Mouse (Mus musculus): Measurements from ENCODE around the gene Adamts7. TPM values are rescaled to one million over a fixed set of nuclear protein-coding genes. Genes with fewer than 3 reads are reported as not detected.

Gene Adamts7
- polyA plus RNA-seq, 2 experiments = 19.4 to 44.3 TPM

DNA sequence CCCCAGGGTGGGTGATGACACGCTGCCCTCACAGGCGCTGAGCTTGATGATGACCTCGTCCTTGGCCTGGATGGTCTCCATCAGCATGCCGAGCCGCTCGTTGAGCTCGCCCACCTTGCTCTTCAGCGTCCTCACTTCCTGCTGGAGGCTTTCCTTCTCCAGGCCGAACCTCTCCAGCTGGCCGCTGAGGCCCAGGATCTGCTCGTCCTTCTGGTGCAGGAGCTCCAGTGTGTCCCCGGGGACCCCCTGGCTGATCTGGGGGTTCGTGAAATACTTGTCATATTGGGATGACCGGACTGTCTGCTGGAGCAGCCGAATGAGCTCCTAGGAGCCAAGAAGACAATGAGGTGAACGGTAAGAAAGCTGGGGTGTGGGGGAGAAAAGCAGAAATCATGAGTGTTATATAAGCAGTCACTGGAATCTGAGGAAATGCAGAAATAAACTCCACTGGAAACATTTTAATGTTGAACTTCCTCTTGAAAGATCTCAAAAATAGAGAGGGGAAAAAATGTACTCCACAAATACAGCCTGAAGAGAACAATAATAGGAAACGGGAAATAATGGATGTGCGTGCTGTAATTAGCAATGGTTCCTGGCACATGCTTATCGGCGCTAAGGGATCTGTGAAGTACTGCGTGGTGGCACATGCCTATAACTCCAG is 63.3 kb downstream of the Adamts7 start:
- 90% methylated on average over 21 of the region's 21 CpGs for WGBS
- no peaks in the 10 kb centered on the region for H3K9me3 ChIP-seq (ENCODE audit: control insufficient read depth, low read length)
- H3K27ac ChIP-seq (replicated peaks; ENCODE audit: low read depth, low read length) = no peak overlapping the region
- no peaks in the 10 kb centered on the region for H3K27me3 ChIP-seq (ENCODE audit: control insufficient read depth, insufficient read depth, low read length)
- H3K9ac ChIP-seq (ENCODE audit: low read depth, low read length, severe bottlenecking) = no peak overlapping the region
- H3K4me2 ChIP-seq (replicated peaks; ENCODE audit: low read depth, low read length, severe bottlenecking) = no peak overlapping the region
- ATAC-seq (ENCODE audit: low FRiP score, low read depth) (no peak), DNase-seq (ENCODE audit: low spot score) (no peak)
- no peak overlapping the region for H3K4me3 ChIP-seq (replicated peaks; ENCODE audit: low read length)
- TF ChIP-seq POLR2A (IDR thresholded peaks at IDR 0.05; ENCODE audit: borderline replicate concordance, extremely low read depth, insufficient read depth, insufficient read length) = no peak
- no peaks in the 10 kb centered on the region for H3K4me1 ChIP-seq (ENCODE audit: control insufficient read depth, insufficient read depth, low read length)
- H3K36me3 ChIP-seq (ENCODE audit: control insufficient read depth, insufficient read depth, low read length) = peaks cover 29% of the 10 kb centered on the region

GRCm38 (mm10) chr9:90226742-90227096 is 63.9 kb downstream of the Adamts7 start:
- H3K4me1 ChIP-seq (ENCODE audit: control insufficient read depth, insufficient read depth, low read length) = no peaks in the 10 kb centered on the region
- no peak for DNase-seq (ENCODE audit: low spot score)
- H3K4me2 ChIP-seq (replicated peaks; ENCODE audit: low read depth, low read length, severe bottlenecking) = no peak overlapping the region
- H3K27me3 ChIP-seq (ENCODE audit: control insufficient read depth, insufficient read depth, low read length) = no peaks in the 10 kb centered on the region
- no peak for TF ChIP-seq POLR2A (IDR thresholded peaks at IDR 0.05; ENCODE audit: borderline replicate concordance, extremely low read depth, insufficient read depth, insufficient read length)
- no peak overlapping the region for H3K4me3 ChIP-seq (replicated peaks; ENCODE audit: low read length)
- 87% methylated on average over 2 of the region's 2 CpGs for WGBS
- no peaks in the 10 kb centered on the region for H3K9me3 ChIP-seq (ENCODE audit: control insufficient read depth, low read length)
- H3K27ac ChIP-seq (replicated peaks; ENCODE audit: low read depth, low read length) = no peak overlapping the region
- ATAC-seq (ENCODE audit: low FRiP score, low read depth) = 0 out of 2 replicates have a peak, but pooled peaks have one; percentile 35
- peaks cover 28% of the 10 kb centered on the region for H3K36me3 ChIP-seq (ENCODE audit: control insufficient read depth, insufficient read depth, low read length)
- no peak overlapping the region for H3K9ac ChIP-seq (ENCODE audit: low read depth, low read length, severe bottlenecking)

DNA sequence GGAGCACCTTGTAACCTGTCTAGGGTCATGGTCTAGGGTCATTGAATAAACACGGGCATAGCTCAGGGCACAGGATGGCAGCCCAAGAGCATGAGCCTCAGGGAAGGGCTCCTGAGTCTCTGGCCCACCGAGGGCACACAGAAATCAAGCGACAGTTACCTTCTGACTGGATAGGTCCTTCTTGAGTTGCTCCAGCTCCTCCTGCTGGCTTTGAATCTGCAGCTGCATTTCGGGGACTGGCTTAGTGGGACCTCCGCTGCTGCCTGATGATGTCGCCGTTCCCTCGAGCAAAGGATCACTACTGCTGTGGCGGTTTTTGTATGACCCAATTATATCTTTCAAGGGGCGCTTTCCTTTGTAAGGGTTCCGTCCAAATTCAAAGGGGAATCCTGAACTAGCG is 64.3 kb downstream of the Adamts7 start:
- 82% methylated on average over 12 of the region's 12 CpGs for WGBS
- H3K4me1 ChIP-seq (ENCODE audit: control insufficient read depth, insufficient read depth, low read length) = no peaks in the 10 kb centered on the region
- no peak overlapping the region for H3K9ac ChIP-seq (ENCODE audit: low read depth, low read length, severe bottlenecking)
- peaks cover 24% of the 10 kb centered on the region for H3K36me3 ChIP-seq (ENCODE audit: control insufficient read depth, insufficient read depth, low read length)
- no peak overlapping the region for H3K4me3 ChIP-seq (replicated peaks; ENCODE audit: low read length)
- H3K27me3 ChIP-seq (ENCODE audit: control insufficient read depth, insufficient read depth, low read length) = no peaks in the 10 kb centered on the region
- TF ChIP-seq POLR2A (IDR thresholded peaks at IDR 0.05; ENCODE audit: borderline replicate concordance, extremely low read depth, insufficient read depth, insufficient read length) = no peak
- DNase-seq (ENCODE audit: low spot score) (no peak), ATAC-seq (ENCODE audit: low FRiP score, low read depth) (no peak)
- no peak overlapping the region for H3K4me2 ChIP-seq (replicated peaks; ENCODE audit: low read depth, low read length, severe bottlenecking)
- H3K27ac ChIP-seq (replicated peaks; ENCODE audit: low read depth, low read length) = no peak overlapping the region
- no peaks in the 10 kb centered on the region for H3K9me3 ChIP-seq (ENCODE audit: control insufficient read depth, low read length)

GRCm38 (mm10) chr9:90232781-90233690 is 70.2 kb downstream of the Adamts7 start:
- ATAC-seq (ENCODE audit: low FRiP score, low read depth) (no peak), DNase-seq (ENCODE audit: low spot score) (no peak)
- Histone ChIP-seq H3K27me3 (ENCODE audit: control insufficient read depth, insufficient read depth, low read length) (no peaks in the 10 kb centered on the region), H3K4me1 (ENCODE audit: control insufficient read depth, insufficient read depth, low read length) (no peaks in the 10 kb centered on the region), H3K9ac (ENCODE audit: low read depth, low read length, severe bottlenecking) (no peak overlapping the region), H3K36me3 (ENCODE audit: control insufficient read depth, insufficient read depth, low read length) (peaks cover 2% of the 10 kb centered on the region; the same call in 1 of the 2 replicates), H3K4me2 (replicated peaks; ENCODE audit: low read depth, low read length, severe bottlenecking) (no peak overlapping the region), H3K4me3 (replicated peaks; ENCODE audit: low read length) (no peak overlapping the region), H3K9me3 (ENCODE audit: control insufficient read depth, low read length) (no peaks in the 10 kb centered on the region), H3K27ac (replicated peaks; ENCODE audit: low read depth, low read length) (no peak overlapping the region)
- no peak for TF ChIP-seq POLR2A (IDR thresholded peaks at IDR 0.05; ENCODE audit: borderline replicate concordance, extremely low read depth, insufficient read depth, insufficient read length)
- 88% methylated on average over 8 of the region's 8 CpGs for WGBS

DNA sequence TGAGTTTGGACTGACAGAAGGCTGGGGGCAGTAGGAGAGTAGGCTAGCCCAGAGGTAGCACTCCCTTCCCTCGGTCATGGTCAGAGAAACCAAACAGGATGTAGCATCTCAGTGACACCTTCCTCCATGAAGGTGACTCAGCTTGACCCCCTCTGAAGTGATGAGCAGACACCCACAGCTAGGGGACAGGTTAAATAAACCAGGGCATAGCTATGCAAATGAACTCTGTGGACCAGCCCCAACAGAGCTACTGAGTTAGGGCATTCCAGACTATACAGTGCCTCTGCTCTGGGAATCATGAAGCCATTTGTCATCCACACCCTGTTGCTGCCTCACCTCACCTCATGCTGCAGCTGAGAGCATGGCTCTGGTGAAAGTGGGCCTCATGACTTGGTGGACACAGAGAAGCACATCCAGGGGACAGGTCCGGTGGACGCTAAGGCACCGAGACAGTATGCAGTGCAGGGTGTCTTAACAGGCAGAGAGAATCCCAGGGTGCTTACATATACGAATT is 71.1 kb downstream of the Adamts7 start:
- no peaks in the 10 kb centered on the region for H3K27me3 ChIP-seq (ENCODE audit: control insufficient read depth, insufficient read depth, low read length)
- no peaks in the 10 kb centered on the region for H3K4me1 ChIP-seq (ENCODE audit: control insufficient read depth, insufficient read depth, low read length)
- H3K9ac ChIP-seq (ENCODE audit: low read depth, low read length, severe bottlenecking) = no peak overlapping the region
- no peaks in the 10 kb centered on the region for H3K9me3 ChIP-seq (ENCODE audit: control insufficient read depth, low read length)
- no peak overlapping the region for H3K4me2 ChIP-seq (replicated peaks; ENCODE audit: low read depth, low read length, severe bottlenecking)
- H3K4me3 ChIP-seq (replicated peaks; ENCODE audit: low read length) = no peak overlapping the region
- TF ChIP-seq POLR2A (IDR thresholded peaks at IDR 0.05; ENCODE audit: borderline replicate concordance, extremely low read depth, insufficient read depth, insufficient read length) = no peak
- H3K27ac ChIP-seq (replicated peaks; ENCODE audit: low read depth, low read length) = no peak overlapping the region
- no peak for ATAC-seq (ENCODE audit: low FRiP score, low read depth)
- peaks cover 6% of the 10 kb centered on the region; the same call in 1 of the 2 replicates for H3K36me3 ChIP-seq (ENCODE audit: control insufficient read depth, insufficient read depth, low read length)
- DNase-seq (ENCODE audit: low spot score) = no peak
- WGBS = 98% methylated on average over 5 of the region's 5 CpGs
